ENCODE assay signal across 25 mouse cellular contexts in genomic region chr13:51193893-51194292, GRCm38 (mm10). TPM values are rescaled to one million over a fixed set of nuclear protein-coding genes. Genes with fewer than 3 reads are reported as not detected.
DNase-seq lines count a peak whose midpoint lies in the region; ATAC-seq and TF ChIP-seq lines count a peak whose summit lies in the region.
"Had no signal": no experiment of that assay in that cellular context is flagged by ENCODE, and none has a peak within 500 bp of the region (broad histone marks: within the 10 kb centered on the region; RNA-seq: fewer than 3 reads in every experiment).

No protein-coding gene starts in this region.

- DNase-seq in CD4-positive, CD25-positive, alpha-beta regulatory T cell, adult 2 months (ENCODE audit: low read depth, low spot score), result peak; percentile 37
- DNase-seq in thymus, adult 2 months, result peak; percentile 27
- DNase-seq in thymus, postnatal 10 days (ENCODE audit: low spot score in 2 of 2), result no peak
- DNase-seq in induced T-regulatory cell, adult 2 months (ENCODE audit: low read depth), result peak; percentile 22
- DNase-seq in c-Kit-positive CD71-positive TER-119-positive erythroid progenitor cells, embryonic 14.5 days (ENCODE audit: low spot score), result no peak
- DNase-seq in lung, postnatal 4 days, result no peak
- DNase-seq: adrenal gland, adult 2 months; adrenal gland, postnatal 36 days; cerebellum, adult 8-10 months; cerebellum, postnatal 25 days; gastrocnemius, postnatal 14 days; heart, adult 2 months; kidney, postnatal 25 days; lung, postnatal 14 days; thymus, postnatal 4 days had no signal

- 21% methylated on average over 15 of the region's 15 CpGs for WGBS in thymus, adult 2 months

- no peak for ATAC-seq in CD4-positive, CD25-positive, alpha-beta regulatory T cell, adult 4 months
- ATAC-seq: activated CD4-positive, CD25-positive, alpha-beta regulatory T cell, adult 4 months; forebrain, embryonic 14.5 days; hindbrain, postnatal 0 days; intestine, postnatal 0 days; midbrain, embryonic 13.5 days had no signal

- peaks cover 9% of the 10 kb centered on the region for H3K4me1 ChIP-seq in thymus, adult 2 months (replicated peaks; ENCODE audit: control insufficient read depth, insufficient read depth, low read length)
- H3K4me1 ChIP-seq: hindbrain, embryonic 12.5 days; liver, embryonic 15.5 days; midbrain, embryonic 13.5 days had no signal

- 0 out of 2 replicates have a peak overlapping the region, but pooled peaks have one; percentile 1 for H3K4me3 ChIP-seq in thymus, adult 2 months (ENCODE audit: control insufficient read depth, insufficient read depth, low read length)
- H3K4me3 ChIP-seq: heart, adult 2 months; hindbrain, embryonic 12.5 days; left cerebral cortex, adult 2 months; limb, embryonic 12.5 days; liver, embryonic 15.5 days; midbrain, embryonic 13.5 days had no signal

- H3K27ac ChIP-seq in thymus, adult 2 months (ENCODE audit: control insufficient read depth, insufficient read depth, low read length), result no peak overlapping the region
- H3K27ac ChIP-seq: heart, adult 2 months; hindbrain, embryonic 12.5 days; hindbrain, postnatal 0 days; left cerebral cortex, adult 2 months; limb, embryonic 12.5 days; liver, embryonic 15.5 days; midbrain, embryonic 13.5 days had no signal

- H3K36me3 ChIP-seq in thymus, adult 2 months (ENCODE audit: control insufficient read depth, insufficient read depth, low read length), result no peaks in the 10 kb centered on the region
- H3K36me3 ChIP-seq: hindbrain, embryonic 12.5 days; limb, embryonic 12.5 days; liver, embryonic 15.5 days; midbrain, embryonic 13.5 days had no signal

- H3K27me3 ChIP-seq in thymus, adult 2 months (ENCODE audit: control insufficient read depth, insufficient read depth, low read length), result no peaks in the 10 kb centered on the region; the same call in 1 of the 2 replicates
- H3K27me3 ChIP-seq: hindbrain, embryonic 12.5 days; limb, embryonic 12.5 days; liver, embryonic 15.5 days; midbrain, embryonic 13.5 days had no signal

- no peak for TF ChIP-seq CTCF in thymus, adult 2 months (IDR thresholded peaks at IDR 0.05; ENCODE audit: borderline replicate concordance, control insufficient read depth, extremely low read depth, insufficient read depth, low read length, poor library complexity)

- TF ChIP-seq POLR2A in thymus, adult 2 months (IDR thresholded peaks at IDR 0.05; ENCODE audit: control insufficient read depth, extremely low read depth, insufficient read depth, low read length, poor library complexity), result no peak

RNA-seq across cellular contexts. Expression of gene Nxnl2, which starts 23.1 kb away (rescaled TPM):
- polyA plus RNA-seq in CD4-positive, CD25-positive, alpha-beta regulatory T cell, adult 4 months (2017; shearing (Covaris generic)), result under 1 TPM in 1 of 2 experiments, not detected in 1; 0.56 TPM
- 1.5 and 1.8 TPM in 2 replicates for polyA plus RNA-seq in thymus, adult 2 months (2012; rRNA removed)

Comparison
In these comparisons a context has a peak if more than half of its experiments do, and no peak if none do; other contexts are left out.
1. DNase-seq: peak in CD4-positive, CD25-positive, alpha-beta regulatory T cell, adult 2 months (single experiment), thymus, adult 2 months (single experiment) and induced T-regulatory cell, adult 2 months (single experiment); none in thymus, postnatal 10 days (0 of 2), c-Kit-positive CD71-positive TER-119-positive erythroid progenitor cells, embryonic 14.5 days (single experiment) and lung, postnatal 4 days (0 of 2).